Mouse (Mus musculus) ES-Bruce4 (cell line): Measurements from ENCODE around the gene Clca1.

Experiments
- CTCF ChIP-seq: IDR thresholded peaks from one replicate; pipeline ENCODE4 v1.8.1; 2011; ENCODE audit warnings: low read depth, low read length
- EP300 ChIP-seq: IDR thresholded peaks from 2 replicates; pipeline ENCODE4 v1.6.1; 2011; ENCODE audit warnings: low read depth, low read length; ENCODE audit not compliant: insufficient read depth
- POLR2A ChIP-seq: IDR thresholded peaks from one replicate; pipeline ENCODE4 v1.8.1; 2011; ENCODE audit warnings: low read length; ENCODE audit not compliant: insufficient read depth

DNA sequence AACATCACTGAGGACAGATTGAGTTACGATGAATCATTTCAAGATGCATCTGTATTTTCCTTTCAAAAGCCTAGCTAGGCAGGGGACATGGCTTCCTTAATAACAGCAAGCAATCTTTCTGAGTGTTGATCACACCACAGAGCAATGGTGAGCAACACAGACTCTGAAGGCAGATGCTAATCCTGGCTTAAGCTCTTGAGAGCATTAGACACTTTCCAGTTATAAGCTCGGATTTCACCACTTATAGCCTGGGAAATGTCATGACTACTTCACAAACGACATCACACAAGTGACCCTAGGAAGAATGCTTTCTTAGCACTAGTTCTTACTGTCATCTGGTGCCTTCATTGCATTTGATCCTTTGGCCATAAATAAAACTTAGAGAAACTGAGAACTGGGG is 4.5 kb downstream of the Clca1 start:
- TF ChIP-seq CTCF (no peak), POLR2A (no peak), EP300 (no peak)
